Comparison of ENCODE assay signal across 27 mouse cellular contexts in the genomic region with DNA sequence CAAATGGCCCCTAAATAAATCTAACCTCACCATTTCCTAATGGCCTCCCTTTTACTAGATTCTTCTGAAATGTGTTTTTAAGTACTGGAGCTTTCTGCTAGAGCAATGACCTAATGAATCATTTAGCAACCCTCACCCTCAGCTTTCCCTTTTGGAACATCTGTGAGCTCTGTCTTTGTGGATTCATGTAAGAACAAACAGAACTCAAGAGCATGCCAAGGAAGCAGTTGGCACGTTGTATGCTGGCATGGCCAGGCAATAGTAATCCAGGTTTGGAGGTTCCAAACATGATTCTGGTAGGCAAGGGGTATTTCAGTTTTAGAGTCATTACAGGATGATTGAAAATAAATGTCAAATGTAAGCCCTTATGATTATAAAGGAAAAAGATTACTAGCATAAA.
DNase-seq lines count a peak whose midpoint lies in the region; ATAC-seq lines count a peak whose summit lies in the region.
"Had no signal": no experiment of that assay in that cellular context is flagged by ENCODE, and none has a peak within 500 bp of the region (broad histone marks: within the 10 kb centered on the region; RNA-seq: fewer than 3 reads in every experiment).

No protein-coding gene starts in this region.

- H3K4me1 ChIP-seq in kidney, embryonic 14.5 days (ENCODE audit: control insufficient read depth, insufficient read depth, low read length), result no peaks in the 10 kb centered on the region
- H3K4me1 ChIP-seq in neural tube, embryonic 15.5 days, result no peaks in the 10 kb centered on the region
- H3K4me1 ChIP-seq: limb, embryonic 13.5 days; liver, embryonic 13.5 days; lung, embryonic 15.5 days; midbrain, embryonic 15.5 days had no signal

- no peaks in the 10 kb centered on the region for H3K9me3 ChIP-seq in kidney, embryonic 14.5 days (ENCODE audit: control insufficient read depth, low read length)
- H3K9me3 ChIP-seq in neural tube, embryonic 15.5 days (replicated peaks), result no peaks in the 10 kb centered on the region
- H3K9me3 ChIP-seq: G1E; heart, embryonic 15.5 days; hindbrain, embryonic 13.5 days; limb, embryonic 13.5 days; liver, embryonic 13.5 days; lung, embryonic 15.5 days; megakaryocyte, embryonic 14.5 days; midbrain, embryonic 15.5 days; neural tube, embryonic 13.5 days had no signal

- no peak overlapping the region for H3K4me2 ChIP-seq in kidney, embryonic 14.5 days (replicated peaks; ENCODE audit: low read depth, low read length)
- H3K4me2 ChIP-seq in neural tube, embryonic 15.5 days, result no peak overlapping the region
- H3K4me2 ChIP-seq: heart, embryonic 15.5 days; hindbrain, embryonic 13.5 days; limb, embryonic 13.5 days; liver, embryonic 13.5 days; lung, embryonic 15.5 days; midbrain, embryonic 15.5 days; neural tube, embryonic 13.5 days had no signal

- peak; percentile 60 to 68 for DNase-seq in cerebellum, postnatal 10 days
- peak; percentile 37 for DNase-seq in kidney, adult 9 months
- DNase-seq in NIH3T3 (ENCODE audit: low read depth), result peak; percentile 54
- DNase-seq in gonadal fat pad, adult 2 months (ENCODE audit: low read depth), result peak; percentile 70
- DNase-seq in urinary bladder, adult 18-20 months (ENCODE audit: low spot score in 2 of 2), result no peak
- DNase-seq: adrenal gland, postnatal 25 days; gastrocnemius, postnatal 36 days; heart, postnatal 36 days; kidney, adult 18-20 months; kidney, postnatal 14 days; liver, embryonic 13.5 days; lung, postnatal 36 days; thymus, postnatal 14 days had no signal

- H3K9ac ChIP-seq in kidney, embryonic 14.5 days (ENCODE audit: low read depth, low read length), result no peak overlapping the region
- no peak overlapping the region for H3K9ac ChIP-seq in neural tube, embryonic 15.5 days (replicated peaks)
- H3K9ac ChIP-seq: heart, embryonic 15.5 days; hindbrain, embryonic 13.5 days; limb, embryonic 13.5 days; liver, embryonic 13.5 days; lung, embryonic 15.5 days; midbrain, embryonic 15.5 days; neural tube, embryonic 13.5 days had no signal

- H3K4me3 ChIP-seq in kidney, embryonic 14.5 days (ENCODE audit: low read length), result no peak overlapping the region
- H3K4me3 ChIP-seq in neural tube, embryonic 15.5 days (replicated peaks), result no peak overlapping the region
- H3K4me3 ChIP-seq: heart, embryonic 15.5 days; hindbrain, embryonic 13.5 days; limb, embryonic 13.5 days; liver, embryonic 13.5 days; lung, embryonic 15.5 days; megakaryocyte, embryonic 14.5 days; midbrain, embryonic 15.5 days; myocyte; neural tube, embryonic 13.5 days had no signal

- ATAC-seq in cerebellum, adult (ENCODE audit: insufficient number of reproducible peaks, low FRiP score, low TSS enrichment), result no peak
- ATAC-seq in kidney, embryonic 14.5 days (ENCODE audit: low FRiP score, low TSS enrichment), result no peak
- no peak for ATAC-seq in neural tube, embryonic 15.5 days (ENCODE audit: low FRiP score)
- ATAC-seq: forebrain, embryonic 14.5 days; midbrain, embryonic 15.5 days had no signal

- H3K36me3 ChIP-seq in kidney, embryonic 14.5 days (ENCODE audit: control insufficient read depth, insufficient read depth, low read length), result no peaks in the 10 kb centered on the region
- H3K36me3 ChIP-seq in neural tube, embryonic 15.5 days, result no peaks in the 10 kb centered on the region
- H3K36me3 ChIP-seq: G1E; heart, embryonic 15.5 days; hindbrain, embryonic 13.5 days; limb, embryonic 13.5 days; liver, embryonic 13.5 days; lung, embryonic 15.5 days; midbrain, embryonic 15.5 days; neural tube, embryonic 13.5 days had no signal

- H3K27me3 ChIP-seq in kidney, embryonic 14.5 days (ENCODE audit: control insufficient read depth, insufficient read depth, low read length), result no peaks in the 10 kb centered on the region
- no peaks in the 10 kb centered on the region for H3K27me3 ChIP-seq in neural tube, embryonic 15.5 days (replicated peaks)
- H3K27me3 ChIP-seq: CH12.LX; heart, embryonic 15.5 days; hindbrain, embryonic 13.5 days; limb, embryonic 13.5 days; liver, embryonic 13.5 days; lung, embryonic 15.5 days; megakaryocyte, embryonic 14.5 days; midbrain, embryonic 15.5 days; neural tube, embryonic 13.5 days had no signal

- WGBS in kidney, embryonic 14.5 days, result 54% methylated on average over 1 of the region's 1 CpGs
- 76% methylated on average over 1 of the region's 1 CpGs for WGBS in neural tube, embryonic 15.5 days

- H3K27ac ChIP-seq in kidney, embryonic 14.5 days (ENCODE audit: low read depth, low read length), result no peak overlapping the region
- H3K27ac ChIP-seq in neural tube, embryonic 15.5 days (replicated peaks), result no peak overlapping the region
- H3K27ac ChIP-seq: heart, embryonic 15.5 days; hindbrain, embryonic 13.5 days; limb, embryonic 13.5 days; liver, embryonic 13.5 days; lung, embryonic 15.5 days; midbrain, embryonic 15.5 days; neural tube, embryonic 13.5 days had no signal

Comparison
In these comparisons a context has a peak if more than half of its experiments do, and no peak if none do; other contexts are left out.
1. DNase-seq: peak in cerebellum, postnatal 10 days (2 of 2), kidney, adult 9 months (single experiment), NIH3T3 (single experiment) and gonadal fat pad, adult 2 months (single experiment); none in urinary bladder, adult 18-20 months (0 of 2).